Mouse (Mus musculus) forebrain, embryonic 14.5 days (tissue): Measurements from ENCODE around the gene Dcaf12. TPM values are rescaled to one million over a fixed set of nuclear protein-coding genes. Genes with fewer than 3 reads are reported as not detected.

Experiments used
- ATAC-seq: fragments of 200-750 bp; cut with Nextera tagmentation; 2 replicates; pipeline ENCODE4 v1.8.0; 2017; ENCODE audit warnings: mild to moderate bottlenecking, moderate library complexity
- DNase-seq: peaks from one replicate; pipeline ENCODE4 v3.0.0-alpha.2; 2015; ENCODE audit warnings: low spot score
- H3K27ac ChIP-seq: fragments of 300-500 bp; sonication (generic); 2 replicates; pipeline ENCODE4 v1.5.1; 2014; ENCODE audit warnings: low read depth, mild to moderate bottlenecking, control low read depth, low read length, moderate library complexity
- H3K27me3 ChIP-seq: fragments of 300-500 bp; sonication (generic); replicated peaks from 2 replicates; pipeline ENCODE4 v1.6.1; 2014; ENCODE audit warnings: low read length, control low read depth, mixed read lengths; ENCODE audit not compliant: control insufficient read depth, insufficient read depth
- H3K36me3 ChIP-seq: fragments of 300-500 bp; sonication (generic); 2 replicates; pipeline ENCODE4 v1.6.1; 2014; ENCODE audit warnings: low read length, control low read depth; ENCODE audit not compliant: control insufficient read depth, insufficient read depth
- H3K4me1 ChIP-seq: fragments of 300-500 bp; sonication (generic); 2 replicates; pipeline ENCODE4 v1.6.1; 2014; ENCODE audit warnings: antibody characterized with exemption, low read length, control low read depth; ENCODE audit not compliant: control insufficient read depth, insufficient read depth
- H3K4me2 ChIP-seq: fragments of 300-500 bp; sonication (generic); 2 replicates; pipeline ENCODE4 v1.6.1; 2014; ENCODE audit warnings: mild to moderate bottlenecking, control low read depth, low read length
- H3K4me3 ChIP-seq: fragments of 300-500 bp; sonication (generic); 2 replicates; pipeline ENCODE4 v1.5.1; 2014; ENCODE audit warnings: low read depth, low read length, control low read depth
- H3K9ac ChIP-seq: fragments of 300-500 bp; sonication (generic); 2 replicates; pipeline ENCODE4 v1.6.1; 2014; ENCODE audit warnings: mild to moderate bottlenecking, low read length, control low read depth, moderate library complexity
- H3K9me3 ChIP-seq: fragments of 300-500 bp; sonication (generic); replicated peaks from 2 replicates; pipeline ENCODE4 v1.6.1; 2016; ENCODE audit warnings: low read length, control low read depth, mixed read lengths; ENCODE audit not compliant: control insufficient read depth
- WGBS: fragments of 180-500 bp; shearing (Covaris S2); extraction: QIAGEN DNeasy Blood & Tissue Kit; methylation state at CpG from one replicate; pipeline ENCODE4 v1.1.7; 2014; 5-methylcytosine and 5-hydroxymethylcytosine counted together
- polyA plus RNA-seq: library from polyadenylated mRNA; unstranded; fragments of >200 nt; fragmentation: Nextera tagmentation; extraction: Ambion mirVana; gene quantifications from 2 replicates; pipeline ENCODE4 v1.2.1, GENCODE M21; 2014

The Dcaf12 gene
- polyA plus RNA-seq, 1 experiment from 2014 or later, result 53.4 TPM

- Histone ChIP-seq H3K27me3 (no peaks in the 10 kb centered on the region), H3K4me2 (no peak overlapping the region), H3K9ac (no peak overlapping the region), H3K36me3 (no peaks in the 10 kb centered on the region), H3K4me1 (no peaks in the 10 kb centered on the region), H3K4me3 (no peak overlapping the region), H3K9me3 (no peaks in the 10 kb centered on the region), H3K27ac (no peak overlapping the region)
- WGBS, result 78% methylated on average over 4 of the region's 4 CpGs
- ATAC-seq (no peak), DNase-seq (no peak)
Measured at GRCm38 (mm10) chr4:41320971-41321370, 6.3 kb upstream of the Dcaf12 start.

GRCm38 (mm10) chr4:41318267-41318666, 3.6 kb upstream of the Dcaf12 start:
- H3K27me3 ChIP-seq, result no peaks in the 10 kb centered on the region
- ATAC-seq (no peak), DNase-seq (no peak)
- H3K4me2 ChIP-seq, result no peak overlapping the region
- no peak overlapping the region for H3K9ac ChIP-seq
- H3K27ac ChIP-seq, result no peak overlapping the region
- WGBS, result 82% methylated on average over 5 of the region's 5 CpGs
- H3K4me1 ChIP-seq, result peaks cover 7% of the 10 kb centered on the region
- no peaks in the 10 kb centered on the region for H3K36me3 ChIP-seq
- H3K4me3 ChIP-seq, result no peak overlapping the region
- H3K9me3 ChIP-seq, result no peaks in the 10 kb centered on the region

DNA sequence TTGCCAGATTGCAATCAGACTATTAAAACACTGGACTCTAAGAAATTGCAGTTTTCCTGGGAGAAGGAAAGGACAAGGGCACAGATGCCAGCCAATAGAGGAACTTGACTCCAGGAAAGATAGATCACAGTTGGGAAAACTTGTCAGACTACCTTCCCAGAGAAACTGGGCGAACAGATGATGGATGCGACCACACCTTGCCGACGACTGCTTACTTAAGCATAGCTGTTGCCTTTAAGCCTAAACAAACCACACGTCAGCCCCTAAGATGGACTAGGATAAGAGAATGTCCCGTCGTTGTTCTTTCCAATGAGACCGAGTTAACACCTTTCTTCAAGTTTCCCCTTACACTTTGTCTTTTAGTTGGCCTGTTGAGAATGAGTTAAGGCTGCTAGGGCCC, 484 bp upstream of the Dcaf12 start:
- 65% methylated on average over 8 of the region's 8 CpGs for WGBS
- H3K4me1 ChIP-seq, result peaks cover 11% of the 10 kb centered on the region
- peak overlapping the region; percentile 92 for H3K4me2 ChIP-seq
- H3K9me3 ChIP-seq, result no peaks in the 10 kb centered on the region
- H3K9ac ChIP-seq, result peak overlapping the region; percentile 98
- no peak for ATAC-seq
- no peak for DNase-seq
- H3K27me3 ChIP-seq, result no peaks in the 10 kb centered on the region
- H3K36me3 ChIP-seq, result peaks cover 26% of the 10 kb centered on the region
- peak overlapping the region; percentile 70 for H3K27ac ChIP-seq
- peak overlapping the region; percentile 97 for H3K4me3 ChIP-seq

GRCm38 (mm10) chr4:41313722-41314121, 967 bp downstream of the Dcaf12 start:
- peak overlapping the region; percentile 97 for H3K4me3 ChIP-seq
- no peaks in the 10 kb centered on the region for H3K27me3 ChIP-seq
- H3K36me3 ChIP-seq, result peaks cover 39% of the 10 kb centered on the region
- ATAC-seq (no peak), DNase-seq (no peak)
- H3K27ac ChIP-seq, result peak overlapping the region; percentile 86; the same call in 1 of the 2 replicates
- H3K9me3 ChIP-seq, result no peaks in the 10 kb centered on the region
- H3K4me2 ChIP-seq, result peak overlapping the region; percentile 92
- whole genome bisulfite sequencing, result 17% methylated on average over 14 of the region's 14 CpGs
- H3K4me1 ChIP-seq, result peaks cover 11% of the 10 kb centered on the region
- peak overlapping the region; percentile 98 for H3K9ac ChIP-seq

DNA sequence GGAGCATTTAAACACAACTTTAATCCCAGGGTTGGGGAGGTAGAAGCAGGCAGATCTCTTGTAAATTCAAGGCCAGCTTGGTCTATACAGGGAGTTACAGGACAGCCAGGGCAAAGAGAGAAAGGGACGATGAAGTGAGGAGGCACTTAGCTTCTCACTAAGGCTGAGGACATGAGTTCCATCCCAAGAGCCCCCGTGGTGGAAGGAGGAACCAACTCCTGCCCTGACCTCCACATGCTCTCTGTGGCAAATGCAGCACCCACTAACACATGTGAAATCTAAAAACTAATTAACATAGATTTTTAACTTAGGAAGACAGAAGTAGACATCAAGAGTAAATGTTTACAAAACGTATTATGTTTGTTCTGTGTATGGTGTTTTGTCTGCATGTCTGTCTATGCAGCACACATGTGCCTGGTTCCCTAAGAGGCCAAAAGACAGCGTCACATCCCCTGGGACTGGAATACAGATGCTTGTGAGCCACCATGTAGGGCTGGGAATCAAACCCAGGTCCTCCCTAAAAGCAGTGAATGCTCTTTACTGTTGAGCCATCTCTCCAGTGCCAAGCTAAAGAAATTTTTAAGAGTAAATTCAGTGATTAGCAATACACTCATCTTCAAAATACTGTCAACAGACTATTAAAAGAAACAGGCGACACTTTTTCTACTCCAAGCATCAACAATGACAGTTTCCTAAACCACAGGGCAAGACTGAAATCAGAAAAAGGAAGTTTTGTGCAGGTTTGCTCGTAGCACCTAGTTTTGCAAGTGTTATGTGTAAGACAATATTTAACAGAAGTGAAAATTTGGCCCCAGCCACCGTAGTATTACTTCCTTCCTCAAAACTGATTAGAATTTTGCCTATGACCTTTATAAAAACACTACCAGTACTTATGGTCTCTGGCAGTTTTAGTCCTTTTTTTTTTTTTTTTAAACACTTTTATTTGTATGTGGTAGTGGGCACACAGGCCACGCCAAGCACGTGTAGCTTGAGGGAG, 3.8 kb downstream of the Dcaf12 start:
- ATAC-seq (no peak), DNase-seq (no peak)
- 93% methylated on average over 9 of the region's 9 CpGs for WGBS
- peaks cover 11% of the 10 kb centered on the region for H3K4me1 ChIP-seq
- peaks cover 48% of the 10 kb centered on the region for H3K36me3 ChIP-seq
- no peak overlapping the region for H3K9ac ChIP-seq
- no peak overlapping the region for H3K27ac ChIP-seq
- H3K27me3 ChIP-seq, result no peaks in the 10 kb centered on the region
- no peak overlapping the region for H3K4me2 ChIP-seq
- no peak overlapping the region for H3K4me3 ChIP-seq
- no peaks in the 10 kb centered on the region for H3K9me3 ChIP-seq

- Histone ChIP-seq H3K4me2 (no peak overlapping the region), H3K9me3 (no peaks in the 10 kb centered on the region), H3K4me1 (no peaks in the 10 kb centered on the region; the same call in 1 of the 2 replicates), H3K4me3 (no peak overlapping the region), H3K9ac (no peak overlapping the region), H3K27ac (no peak overlapping the region), H3K27me3 (no peaks in the 10 kb centered on the region), H3K36me3 (peaks cover 56% of the 10 kb centered on the region)
- ATAC-seq (no peak), DNase-seq (no peak)
- 86% methylated on average over 6 of the region's 6 CpGs for WGBS
Measured at GRCm38 (mm10) chr4:41307406-41307805, 7.3 kb downstream of the Dcaf12 start.

DNA sequence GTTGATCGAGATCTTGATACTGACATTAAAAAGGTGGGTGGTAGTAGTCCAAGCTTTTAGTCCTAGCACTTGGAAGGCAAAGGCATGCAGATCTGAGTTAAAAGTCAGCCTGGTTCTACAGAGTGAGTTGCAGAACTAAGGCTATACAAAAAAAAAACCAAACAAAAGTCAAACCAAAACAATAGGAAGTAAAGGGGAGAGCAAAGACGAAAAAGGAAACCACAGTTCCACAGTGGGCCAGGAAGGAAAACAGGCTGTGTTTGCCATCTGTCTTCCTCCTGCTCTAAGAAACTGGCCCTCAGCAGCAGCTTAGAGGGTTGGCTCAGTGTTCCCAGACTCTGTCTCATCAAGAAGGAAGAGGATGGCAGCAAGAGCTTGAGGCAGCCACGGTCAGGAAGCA, 10.4 kb downstream of the Dcaf12 start:
- H3K36me3 ChIP-seq, result peaks cover 57% of the 10 kb centered on the region
- H3K9ac ChIP-seq, result no peak overlapping the region
- no peaks in the 10 kb centered on the region for H3K27me3 ChIP-seq
- H3K4me2 ChIP-seq, result no peak overlapping the region
- no peak for ATAC-seq
- H3K27ac ChIP-seq, result no peak overlapping the region
- H3K4me1 ChIP-seq, result no peaks in the 10 kb centered on the region
- no peaks in the 10 kb centered on the region for H3K9me3 ChIP-seq
- 81% methylated on average over 3 of the region's 3 CpGs for WGBS
- no peak overlapping the region for H3K4me3 ChIP-seq
- DNase-seq, result peak; percentile 37

- Histone ChIP-seq H3K9me3 (no peaks in the 10 kb centered on the region), H3K4me3 (no peak overlapping the region), H3K9ac (no peak overlapping the region), H3K27me3 (no peaks in the 10 kb centered on the region), H3K4me1 (no peaks in the 10 kb centered on the region), H3K4me2 (no peak overlapping the region), H3K27ac (no peak overlapping the region), H3K36me3 (peaks cover 58% of the 10 kb centered on the region)
- no peak for ATAC-seq
- 85% methylated on average over 7 of the region's 7 CpGs for WGBS
- no peak for DNase-seq
Measured at GRCm38 (mm10) chr4:41303671-41304070, 11.0 kb downstream of the Dcaf12 start.

DNA sequence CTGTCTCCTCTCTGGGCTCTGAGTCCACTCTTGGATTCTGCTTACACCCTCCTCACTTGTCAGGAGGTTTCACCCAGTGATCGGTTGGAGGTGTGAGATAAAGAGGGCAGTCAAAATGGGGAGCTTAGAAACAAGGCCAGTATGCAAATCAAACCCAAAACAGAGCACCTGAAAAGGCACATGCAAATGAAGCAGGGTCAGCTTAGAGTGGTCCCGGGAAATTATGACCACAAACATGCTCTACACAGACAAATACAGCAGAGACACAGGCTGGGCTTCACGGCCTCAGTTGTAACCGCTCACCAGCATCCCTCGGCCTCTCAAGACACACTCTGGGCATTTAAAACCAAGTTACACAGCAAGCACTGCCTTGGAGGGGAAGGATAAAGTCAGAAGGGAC, 15.7 kb downstream of the Dcaf12 start:
- ATAC-seq (no peak), DNase-seq (no peak)
- 89% methylated on average over 5 of the region's 5 CpGs for WGBS
- Histone ChIP-seq H3K9me3 (no peaks in the 10 kb centered on the region), H3K4me2 (no peak overlapping the region), H3K27me3 (no peaks in the 10 kb centered on the region), H3K4me3 (no peak overlapping the region), H3K27ac (no peak overlapping the region), H3K9ac (no peak overlapping the region), H3K4me1 (no peaks in the 10 kb centered on the region), H3K36me3 (peaks cover 91% of the 10 kb centered on the region)
